Mouse (Mus musculus) lung, embryonic 15.5 days (tissue): ENCODE measurements around the gene Padi4. TPM values are rescaled to one million over a fixed set of nuclear protein-coding genes. Genes with fewer than 3 reads are reported as not detected.

ENCODE experiments used
- ATAC-seq: fragments of 200-750 bp; cut with Nextera tagmentation; 2 replicates; pipeline ENCODE4 v1.8.0; 2017; ENCODE audit warnings: moderate number of reproducible peaks, borderline replicate concordance; ENCODE audit not compliant: low FRiP score, low TSS enrichment; ENCODE audit errors: extremely low read depth
- H3K27ac ChIP-seq: fragments of 300-500 bp; sonication (generic); 2 replicates; pipeline ENCODE4 v1.5.1; 2015; ENCODE audit warnings: moderate library complexity, mild to moderate bottlenecking, inconsistent platforms
- H3K27me3 ChIP-seq: fragments of 300-500 bp; sonication (generic); 2 replicates; pipeline ENCODE4 v1.6.1; 2015; ENCODE audit warnings: inconsistent platforms
- H3K36me3 ChIP-seq: fragments of 300-500 bp; sonication (generic); 2 replicates; pipeline ENCODE4 v1.6.1; 2015; ENCODE audit warnings: inconsistent platforms
- H3K4me1 ChIP-seq: fragments of 300-500 bp; sonication (generic); 2 replicates; pipeline ENCODE4 v1.6.1; 2015; ENCODE audit warnings: inconsistent platforms
- H3K4me2 ChIP-seq: fragments of 300-500 bp; sonication (generic); 2 replicates; pipeline ENCODE4 v1.6.1; 2015; ENCODE audit warnings: inconsistent platforms, mild to moderate bottlenecking, moderate library complexity
- H3K4me3 ChIP-seq: fragments of 300-500 bp; sonication (generic); 2 replicates; pipeline ENCODE4 v1.5.1; 2015; ENCODE audit warnings: mild to moderate bottlenecking, inconsistent platforms
- H3K9ac ChIP-seq: fragments of 300-500 bp; sonication (generic); 2 replicates; pipeline ENCODE4 v1.6.1; 2015; ENCODE audit warnings: inconsistent platforms
- H3K9me3 ChIP-seq: fragments of 300-500 bp; sonication (generic); 2 replicates; pipeline ENCODE4 v1.6.1; 2016; ENCODE audit warnings: inconsistent platforms
- WGBS: fragments of 180-500 bp; shearing (Covaris S2); methylation state at CpG from one replicate; pipeline ENCODE4 v1.1.7; 2015; 5-methylcytosine and 5-hydroxymethylcytosine counted together
- polyA plus RNA-seq: library from polyadenylated mRNA; unstranded; fragments of >200 nt; fragmentation: Nextera tagmentation; extraction: Ambion mirVana; gene quantifications from 2 replicates; pipeline ENCODE4 v1.2.1, GENCODE M21; 2015

Padi4 gene
- polyA plus RNA-seq, 1 experiment from 2014 or later = 2.1 TPM

DNA sequence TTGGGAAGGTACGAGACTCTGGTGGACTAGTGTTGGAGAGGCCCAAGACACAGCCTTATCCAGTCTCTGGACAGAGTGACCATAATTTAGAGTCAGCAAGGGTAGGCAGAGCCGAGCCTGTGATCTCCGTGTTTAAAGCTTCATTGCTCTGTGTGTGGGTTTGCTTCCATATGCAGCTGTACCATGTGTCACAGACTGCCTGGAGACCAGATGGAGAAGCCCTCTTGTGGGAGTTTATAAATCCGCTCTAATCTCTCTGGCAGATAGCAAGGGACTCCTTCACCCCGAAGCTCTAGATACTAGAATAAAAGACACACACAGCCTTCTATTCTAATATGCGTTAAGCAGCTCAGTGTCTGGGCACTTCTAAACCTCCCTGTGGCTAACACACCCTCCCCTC, 49.3 kb downstream of the Padi4 start:
- H3K4me1 ChIP-seq = 0 out of 2 replicates have a peak, but pooled peaks cover 8% of the 10 kb centered on the region
- no peak overlapping the region for H3K9ac ChIP-seq
- no peak for ATAC-seq
- H3K36me3 ChIP-seq = peaks cover 36% of the 10 kb centered on the region
- 73% methylated on average over 6 of the region's 6 CpGs for WGBS
- H3K4me3 ChIP-seq = no peak overlapping the region
- H3K27me3 ChIP-seq = no peaks in the 10 kb centered on the region
- H3K4me2 ChIP-seq = no peak overlapping the region
- H3K27ac ChIP-seq = no peak overlapping the region
- H3K9me3 ChIP-seq = no peaks in the 10 kb centered on the region

DNA sequence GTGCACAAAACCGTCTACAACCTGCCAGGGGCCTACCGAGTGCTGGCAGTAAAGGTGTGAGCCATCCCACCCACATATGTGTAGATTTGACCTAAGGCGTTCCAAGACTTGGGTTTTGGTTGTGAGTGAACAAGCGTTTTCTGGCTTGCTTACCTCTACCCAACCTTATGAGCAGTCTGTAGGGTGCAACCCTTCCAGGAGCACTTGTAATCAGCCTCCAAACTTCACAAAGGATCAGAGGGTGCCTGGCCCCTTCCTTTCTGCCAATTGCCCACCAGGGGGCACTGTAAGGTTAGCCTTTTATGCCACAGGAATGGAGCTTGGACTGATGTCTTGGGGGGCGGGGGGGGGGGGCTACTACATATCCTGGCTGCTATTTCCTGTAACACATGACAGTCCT, 50.2 kb downstream of the Padi4 start:
- Histone ChIP-seq H3K9me3 (no peaks in the 10 kb centered on the region), H3K4me3 (no peak overlapping the region), H3K27ac (no peak overlapping the region), H3K36me3 (peaks cover 45% of the 10 kb centered on the region), H3K9ac (no peak overlapping the region), H3K27me3 (no peaks in the 10 kb centered on the region), H3K4me2 (no peak overlapping the region), H3K4me1 (0 out of 2 replicates have a peak, but pooled peaks cover 8% of the 10 kb centered on the region)
- WGBS = 49% methylated on average over 5 of the region's 5 CpGs
- peak; percentile 43; the same call in 1 of the 2 replicates for ATAC-seq

DNA sequence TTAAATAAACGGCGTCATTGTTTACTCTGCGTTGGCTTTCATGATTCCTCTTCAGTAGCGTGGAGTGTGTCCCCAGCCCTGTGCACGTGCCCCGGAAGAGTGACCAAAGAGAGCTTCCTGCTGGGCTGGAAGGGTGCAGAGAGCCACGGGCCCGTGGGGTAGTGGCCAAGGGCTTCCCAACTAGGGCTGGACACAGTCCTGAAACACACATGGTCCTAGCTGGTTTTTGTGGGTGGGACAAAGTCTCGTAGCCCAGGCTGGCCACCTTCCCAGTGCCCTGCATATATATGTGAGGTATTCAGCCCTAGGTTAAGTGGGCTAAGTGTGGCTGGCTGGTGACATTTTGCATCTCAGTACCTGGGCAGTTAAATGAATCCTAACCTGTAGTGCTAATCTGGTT, 50.8 kb downstream of the Padi4 start:
- Histone ChIP-seq H3K4me1 (0 out of 2 replicates have a peak, but pooled peaks cover 8% of the 10 kb centered on the region), H3K27ac (no peak overlapping the region), H3K36me3 (peaks cover 51% of the 10 kb centered on the region), H3K9ac (no peak overlapping the region), H3K4me2 (no peak overlapping the region), H3K4me3 (no peak overlapping the region), H3K9me3 (no peaks in the 10 kb centered on the region), H3K27me3 (no peaks in the 10 kb centered on the region)
- 75% methylated on average over 9 of the region's 9 CpGs for WGBS
- ATAC-seq = no peak

DNA sequence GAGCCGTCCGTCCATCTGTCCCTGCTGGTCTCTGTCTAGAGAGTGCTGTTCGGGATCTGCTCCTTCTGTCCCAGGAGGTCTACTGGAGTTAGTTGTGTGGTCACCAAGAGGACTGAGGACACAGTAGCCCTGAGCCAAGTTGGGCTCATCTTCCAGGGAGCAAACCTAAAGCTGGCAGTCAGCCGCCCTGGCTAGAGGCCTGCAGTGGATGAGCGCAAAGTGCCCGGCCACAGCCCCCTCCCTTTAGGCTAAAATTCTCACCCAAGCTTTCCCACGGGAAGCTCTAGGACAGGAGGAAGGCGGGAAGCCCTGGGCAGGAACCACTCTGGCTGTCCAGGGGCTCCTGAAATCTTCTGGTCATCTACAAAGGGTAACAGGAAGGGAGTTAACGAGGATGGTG, 51.3 kb downstream of the Padi4 start:
- ATAC-seq = no peak

DNA sequence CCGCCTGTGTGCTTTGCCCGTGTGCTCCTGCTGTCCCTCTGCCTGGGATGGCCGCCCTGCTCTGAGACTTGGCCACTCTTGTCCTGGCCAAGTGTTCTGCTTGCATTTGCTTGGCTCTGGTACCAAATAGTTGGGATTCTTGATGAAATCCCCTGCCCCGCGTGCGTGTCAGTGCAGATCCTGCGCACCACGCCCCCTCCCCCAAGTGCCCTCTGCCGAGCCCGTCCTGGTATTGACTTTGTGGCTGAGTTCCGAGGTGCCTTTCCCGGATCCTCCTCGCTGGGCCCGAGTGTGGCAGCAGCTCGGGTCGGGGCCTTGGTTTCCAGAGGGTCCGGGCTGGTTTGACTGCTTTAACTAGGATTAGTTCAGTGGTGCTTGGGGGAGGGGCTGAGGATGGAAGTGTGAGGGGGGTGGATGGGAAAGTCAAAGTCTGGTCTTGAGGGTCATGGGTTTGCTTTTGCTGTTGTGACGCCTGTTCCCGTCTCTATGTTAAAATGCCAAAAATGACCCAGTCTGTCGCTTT, 52.0 kb downstream of the Padi4 start:
- Histone ChIP-seq H3K27ac (peak overlapping the region; percentile 20; the same call in 1 of the 2 replicates), H3K4me2 (no peak overlapping the region), H3K9me3 (no peaks in the 10 kb centered on the region), H3K9ac (no peak overlapping the region), H3K4me1 (0 out of 2 replicates have a peak, but pooled peaks cover 8% of the 10 kb centered on the region), H3K36me3 (peaks cover 60% of the 10 kb centered on the region), H3K27me3 (no peaks in the 10 kb centered on the region), H3K4me3 (no peak overlapping the region)
- ATAC-seq = no peak
- 69% methylated on average over 20 of the region's 20 CpGs for WGBS

More for the DNA sequence above, 51.3 kb downstream of the Padi4 start:
- no peak overlapping the region for H3K4me2 ChIP-seq
- H3K4me3 ChIP-seq = no peak overlapping the region
- 69% methylated on average over 9 of the region's 9 CpGs for WGBS
- H3K9me3 ChIP-seq = no peaks in the 10 kb centered on the region
- peaks cover 56% of the 10 kb centered on the region for H3K36me3 ChIP-seq
- no peak overlapping the region for H3K9ac ChIP-seq
- no peaks in the 10 kb centered on the region for H3K27me3 ChIP-seq
- 0 out of 2 replicates have a peak, but pooled peaks cover 8% of the 10 kb centered on the region for H3K4me1 ChIP-seq
- no peak overlapping the region for H3K27ac ChIP-seq

DNA sequence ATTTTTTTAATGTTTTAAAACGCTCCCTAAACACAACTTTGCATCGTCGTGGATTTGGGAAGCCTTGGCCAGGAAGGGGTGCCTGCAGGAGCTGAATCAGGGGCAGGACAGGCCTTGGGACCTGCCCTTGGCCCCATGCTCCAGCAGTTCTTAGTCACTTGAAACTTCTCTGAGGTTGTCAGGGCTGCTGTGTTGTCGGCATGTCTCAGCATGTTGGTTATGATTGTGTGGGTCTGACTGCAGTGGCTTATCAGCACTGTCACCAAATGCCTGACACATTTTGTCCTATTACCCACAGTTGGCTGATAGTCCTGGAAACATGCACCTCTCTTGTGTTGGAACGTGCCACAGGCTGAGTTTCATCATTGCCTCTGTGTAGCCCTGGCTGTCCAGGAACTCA, 53.9 kb downstream of the Padi4 start:
- no peaks in the 10 kb centered on the region for H3K9me3 ChIP-seq
- H3K27ac ChIP-seq = no peak overlapping the region
- H3K4me3 ChIP-seq = no peak overlapping the region
- peaks cover 76% of the 10 kb centered on the region for H3K36me3 ChIP-seq
- no peak overlapping the region for H3K9ac ChIP-seq
- no peaks in the 10 kb centered on the region for H3K27me3 ChIP-seq
- WGBS = 82% methylated on average over 5 of the region's 5 CpGs
- no peak overlapping the region for H3K4me2 ChIP-seq
- no peak for ATAC-seq
- 0 out of 2 replicates have a peak, but pooled peaks cover 8% of the 10 kb centered on the region for H3K4me1 ChIP-seq

DNA sequence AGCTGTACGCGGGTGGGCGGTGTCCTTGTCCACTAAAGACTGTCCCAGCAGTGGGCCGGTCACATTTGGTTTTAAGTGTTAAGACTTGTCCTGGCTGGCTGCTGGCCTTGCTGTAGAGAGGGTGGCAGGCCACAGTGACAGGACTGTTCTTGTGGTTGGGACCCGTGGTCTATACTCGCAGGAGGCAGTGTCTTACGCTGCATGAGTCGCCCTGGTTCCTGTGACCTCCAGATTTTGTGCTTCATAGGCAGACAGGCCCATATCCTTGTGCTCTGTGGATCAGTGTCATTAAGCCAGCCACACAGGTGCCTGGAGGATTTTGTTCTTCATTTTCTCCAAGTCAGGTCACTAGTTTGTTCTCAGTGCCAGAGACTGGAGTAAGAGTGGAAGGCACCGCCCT, 55.6 kb downstream of the Padi4 start:
- Histone ChIP-seq H3K4me1 (peaks cover 20% of the 10 kb centered on the region), H3K9ac (no peak overlapping the region), H3K9me3 (no peaks in the 10 kb centered on the region), H3K36me3 (peaks cover 88% of the 10 kb centered on the region), H3K27ac (no peak overlapping the region), H3K4me2 (no peak overlapping the region), H3K27me3 (no peaks in the 10 kb centered on the region), H3K4me3 (no peak overlapping the region)
- WGBS = 93% methylated on average over 9 of the region's 9 CpGs
- ATAC-seq = no peak

DNA sequence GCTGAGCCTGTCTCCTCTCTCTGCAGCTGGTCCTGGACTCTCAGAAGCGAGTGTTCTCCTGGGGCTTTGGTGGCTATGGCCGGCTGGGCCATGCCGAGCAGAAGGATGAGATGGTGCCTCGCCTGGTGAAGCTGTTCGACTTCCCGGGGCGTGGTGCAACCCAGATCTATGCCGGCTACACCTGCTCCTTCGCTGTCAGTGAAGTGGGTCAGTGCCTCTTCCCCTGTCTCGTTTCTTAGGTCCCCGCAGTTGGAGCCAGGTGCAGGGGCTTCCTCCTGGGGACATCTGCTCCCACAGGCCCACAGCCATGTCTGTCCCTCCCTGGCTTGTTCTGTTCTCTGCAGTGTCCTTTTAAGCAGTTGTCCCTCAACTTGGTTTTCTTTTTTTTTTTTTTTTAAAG, 57.0 kb downstream of the Padi4 start:
- Histone ChIP-seq H3K27me3 (no peaks in the 10 kb centered on the region), H3K9me3 (no peaks in the 10 kb centered on the region), H3K4me3 (no peak overlapping the region), H3K4me2 (no peak overlapping the region), H3K4me1 (peaks cover 35% of the 10 kb centered on the region), H3K27ac (no peak overlapping the region), H3K9ac (no peak overlapping the region), H3K36me3 (peaks cover 92% of the 10 kb centered on the region)
- ATAC-seq = no peak
- 89% methylated on average over 11 of the region's 11 CpGs for WGBS

DNA sequence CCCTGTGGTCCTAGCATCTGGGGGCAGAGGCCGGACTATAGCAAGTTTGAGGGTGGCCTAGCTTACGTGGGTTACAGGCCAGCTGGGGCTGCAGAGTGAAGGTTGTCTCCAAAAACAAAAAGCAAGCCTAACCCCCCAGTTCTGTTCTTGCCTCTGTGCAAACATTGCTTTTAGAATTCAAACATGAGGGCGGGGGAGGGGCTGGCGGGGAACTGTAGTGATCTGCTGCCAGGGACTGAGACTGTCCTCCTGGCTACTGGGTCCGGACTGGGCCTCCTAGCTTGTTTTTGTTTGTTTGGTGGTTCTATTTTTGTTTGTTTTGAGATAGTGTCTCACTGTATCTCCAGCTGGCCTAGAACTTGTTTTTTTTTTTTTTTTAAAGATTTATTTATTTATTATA, 59.5 kb downstream of the Padi4 start:
- WGBS = 64% methylated on average over 5 of the region's 5 CpGs
- Histone ChIP-seq H3K27ac (peak overlapping the region; percentile 26), H3K4me1 (peaks cover 35% of the 10 kb centered on the region), H3K9ac (no peak overlapping the region), H3K4me3 (no peak overlapping the region), H3K4me2 (no peak overlapping the region), H3K9me3 (no peaks in the 10 kb centered on the region), H3K27me3 (no peaks in the 10 kb centered on the region), H3K36me3 (peaks cover 89% of the 10 kb centered on the region)
- ATAC-seq = no peak

DNA sequence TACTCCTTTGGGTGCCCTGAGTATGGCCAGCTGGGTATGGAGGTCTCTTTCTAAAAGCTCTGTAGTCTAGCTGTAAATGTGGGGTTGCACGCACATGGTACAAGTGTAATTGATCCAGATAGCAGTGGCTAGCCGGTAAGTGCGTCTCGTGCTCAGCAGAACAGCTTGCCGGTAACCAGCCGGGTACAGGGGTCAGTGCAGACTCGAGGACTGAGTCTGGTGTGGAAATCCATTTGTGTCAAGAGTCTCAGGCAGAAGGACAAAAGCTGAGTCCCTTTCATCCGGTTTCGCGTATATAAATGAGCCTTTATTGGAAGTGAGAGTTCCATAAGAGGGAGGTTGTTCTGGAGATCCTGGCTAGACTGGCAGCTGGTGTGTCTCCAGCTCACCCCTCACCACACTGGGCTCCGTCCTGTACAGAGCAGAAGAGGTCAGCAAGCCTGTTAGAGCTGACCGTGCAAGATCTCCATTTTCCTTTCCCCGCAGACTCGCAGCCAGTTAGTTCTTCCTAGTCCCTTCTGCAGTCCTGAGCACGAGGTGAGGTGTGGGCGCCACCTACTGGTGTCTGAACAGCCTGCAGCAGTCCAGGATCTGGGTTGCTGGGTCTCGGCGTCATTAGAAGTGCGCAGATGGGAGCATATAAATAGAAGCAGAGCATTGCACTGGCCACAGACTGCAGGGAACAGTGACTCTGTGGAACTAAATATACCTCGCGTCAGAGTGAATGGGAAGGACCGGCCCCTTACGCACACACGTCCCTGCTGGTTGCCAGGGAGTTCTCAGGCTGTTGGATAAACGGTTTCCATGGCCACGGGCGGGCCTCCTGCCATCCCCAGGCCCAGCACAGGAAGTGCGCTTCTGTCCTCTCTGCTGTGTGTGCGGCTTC, 60.3 kb downstream of the Padi4 start:
- no peak overlapping the region for H3K4me2 ChIP-seq
- peak overlapping the region; percentile 83 for H3K27ac ChIP-seq
- no peaks in the 10 kb centered on the region for H3K27me3 ChIP-seq
- ATAC-seq = peak; percentile 90
- 31% methylated on average over 29 of the region's 29 CpGs for WGBS
- H3K36me3 ChIP-seq = peaks cover 90% of the 10 kb centered on the region
- H3K4me3 ChIP-seq = no peak overlapping the region
- no peak overlapping the region for H3K9ac ChIP-seq
- no peaks in the 10 kb centered on the region for H3K9me3 ChIP-seq
- peaks cover 40% of the 10 kb centered on the region for H3K4me1 ChIP-seq

DNA sequence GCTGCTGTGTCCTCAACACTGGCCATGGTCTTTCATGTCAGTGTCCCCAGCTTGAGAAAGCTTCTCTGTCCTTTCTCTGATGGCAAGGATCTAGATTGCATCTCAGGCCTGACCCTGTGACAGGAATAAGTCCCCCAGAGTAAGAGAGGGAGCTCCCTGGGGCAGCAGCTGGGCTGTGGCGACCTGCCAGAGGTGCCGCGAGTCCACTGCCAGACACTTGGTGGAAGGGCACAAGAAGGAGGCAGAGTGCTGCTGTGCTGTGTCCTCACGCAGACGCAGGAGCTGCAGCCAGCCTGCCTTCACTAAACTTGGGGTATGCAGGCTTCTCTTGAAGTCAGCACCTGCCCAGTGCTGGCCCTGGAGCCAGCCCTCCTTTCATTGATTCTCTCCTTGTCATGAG, 62.7 kb downstream of the Padi4 start:
- Histone ChIP-seq H3K27ac (no peak overlapping the region), H3K9me3 (no peaks in the 10 kb centered on the region), H3K4me3 (no peak overlapping the region), H3K27me3 (no peaks in the 10 kb centered on the region), H3K9ac (no peak overlapping the region), H3K4me1 (peaks cover 64% of the 10 kb centered on the region), H3K36me3 (peaks cover 84% of the 10 kb centered on the region), H3K4me2 (no peak overlapping the region)
- no peak for ATAC-seq
- 55% methylated on average over 5 of the region's 5 CpGs for WGBS

DNA sequence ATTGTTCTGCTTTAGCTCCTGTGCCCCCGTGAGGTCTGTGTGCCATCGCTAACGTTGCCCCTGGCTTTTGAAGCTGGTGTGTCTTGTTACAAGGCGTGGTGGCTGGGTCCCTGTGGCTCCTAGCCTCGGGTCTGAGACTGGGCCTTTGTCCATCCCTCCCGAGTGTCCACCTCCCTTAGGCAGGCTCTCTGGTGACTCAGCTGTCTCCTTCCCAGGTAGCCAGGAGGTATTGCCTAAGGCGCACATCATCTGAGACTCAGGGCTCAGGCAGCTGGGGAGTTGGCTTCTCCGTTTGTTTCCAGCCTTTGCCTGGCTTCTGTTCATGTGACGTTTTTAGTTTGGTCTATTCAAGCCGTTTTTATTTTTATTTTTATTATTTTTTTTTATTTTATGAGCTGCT, 63.3 kb downstream of the Padi4 start:
- no peaks in the 10 kb centered on the region for H3K27me3 ChIP-seq
- 77% methylated on average over 10 of the region's 10 CpGs for WGBS
- no peak for ATAC-seq
- H3K36me3 ChIP-seq = peaks cover 84% of the 10 kb centered on the region
- H3K4me1 ChIP-seq = peaks cover 66% of the 10 kb centered on the region
- no peak overlapping the region for H3K27ac ChIP-seq
- no peak overlapping the region for H3K9ac ChIP-seq
- no peak overlapping the region for H3K4me2 ChIP-seq
- no peak overlapping the region for H3K4me3 ChIP-seq
- H3K9me3 ChIP-seq = no peaks in the 10 kb centered on the region
